Mouse (Mus musculus): ENCODE measurements around the gene Eid2b. TPM values are rescaled to one million over a fixed set of nuclear protein-coding genes. Genes with fewer than 3 reads are reported as not detected.

Eid2b gene
- polyA plus RNA-seq, 1 experiment from 2014 or later = 10.9 TPM

DNA sequence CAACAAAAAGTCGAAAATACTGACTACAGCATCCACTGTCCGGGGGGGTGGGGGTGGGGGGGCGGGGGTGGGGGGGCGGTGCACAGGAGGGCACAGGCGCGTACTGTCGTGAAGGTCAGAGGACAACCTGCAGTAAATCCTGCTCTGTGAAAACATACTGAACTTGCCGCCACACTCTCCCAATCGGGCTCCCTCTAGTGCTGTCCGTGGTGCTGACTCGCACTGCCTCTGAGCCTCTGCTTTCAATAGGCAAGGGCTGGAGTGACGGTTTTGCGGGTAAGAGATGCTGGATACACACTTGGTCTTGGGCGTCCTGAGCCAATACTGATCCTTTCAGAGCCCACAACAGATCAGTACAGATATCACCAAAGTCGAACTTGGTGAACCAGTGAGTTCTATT is 13.8 kb upstream of the Eid2b start:
- WGBS = 5% methylated on average over 15 of the region's 15 CpGs
- H3K9ac ChIP-seq = no peak overlapping the region
- ATAC-seq (ENCODE audit: insufficient read depth) (no peak), DNase-seq (peak; percentile 94)
- peaks cover 4% of the 10 kb centered on the region; the same call in 1 of the 2 replicates for H3K4me1 ChIP-seq (ENCODE audit: insufficient read depth)
- H3K36me3 ChIP-seq (ENCODE audit: insufficient read depth) = no peaks in the 10 kb centered on the region
- no peak overlapping the region for H3K27ac ChIP-seq (ENCODE audit: low read depth)
- no peaks in the 10 kb centered on the region for H3K27me3 ChIP-seq (ENCODE audit: insufficient read depth, low read length)
- no peak overlapping the region for H3K4me2 ChIP-seq
- H3K9me3 ChIP-seq (ENCODE audit: low read depth, low read length) = no peaks in the 10 kb centered on the region
- TF ChIP-seq CTCF (IDR thresholded peaks at IDR 0.05; ENCODE audit: low read depth) = no peak
- H3K4me3 ChIP-seq (ENCODE audit: low read depth, low read length) = no peak overlapping the region

DNA sequence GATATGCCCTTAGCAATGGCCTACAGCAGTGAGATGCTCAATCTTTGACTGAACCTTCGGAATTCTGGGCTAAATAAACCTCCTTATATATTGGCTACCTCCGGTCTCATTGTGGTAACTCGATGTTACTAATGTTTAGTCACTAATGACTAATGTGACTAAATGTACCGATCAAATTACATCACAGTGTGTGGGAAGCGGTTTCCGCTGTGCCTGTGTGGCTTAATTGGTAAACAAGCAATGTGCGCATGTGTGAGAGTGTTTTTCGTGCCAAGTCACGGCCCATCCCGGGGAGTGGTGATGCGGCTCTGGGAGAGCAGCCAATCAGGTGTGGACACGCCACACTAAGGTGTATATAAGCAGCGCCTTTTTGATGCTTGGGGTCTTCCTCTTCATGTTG is 12.1 kb upstream of the Eid2b start:
- Histone ChIP-seq H3K27me3 (ENCODE audit: insufficient read depth, low read length) (no peaks in the 10 kb centered on the region), H3K9me3 (ENCODE audit: low read depth, low read length) (no peaks in the 10 kb centered on the region), H3K4me3 (ENCODE audit: low read depth, low read length) (no peak overlapping the region), H3K27ac (ENCODE audit: low read depth) (no peak overlapping the region), H3K4me2 (no peak overlapping the region), H3K4me1 (ENCODE audit: insufficient read depth) (peaks cover 5% of the 10 kb centered on the region; the same call in 1 of the 2 replicates), H3K9ac (no peak overlapping the region), H3K36me3 (ENCODE audit: insufficient read depth) (no peaks in the 10 kb centered on the region)
- no peak for TF ChIP-seq CTCF (IDR thresholded peaks at IDR 0.05; ENCODE audit: low read depth)
- no peak for DNase-seq
- 86% methylated on average over 13 of the region's 13 CpGs for WGBS
- ATAC-seq (ENCODE audit: insufficient read depth) = no peak

DNA sequence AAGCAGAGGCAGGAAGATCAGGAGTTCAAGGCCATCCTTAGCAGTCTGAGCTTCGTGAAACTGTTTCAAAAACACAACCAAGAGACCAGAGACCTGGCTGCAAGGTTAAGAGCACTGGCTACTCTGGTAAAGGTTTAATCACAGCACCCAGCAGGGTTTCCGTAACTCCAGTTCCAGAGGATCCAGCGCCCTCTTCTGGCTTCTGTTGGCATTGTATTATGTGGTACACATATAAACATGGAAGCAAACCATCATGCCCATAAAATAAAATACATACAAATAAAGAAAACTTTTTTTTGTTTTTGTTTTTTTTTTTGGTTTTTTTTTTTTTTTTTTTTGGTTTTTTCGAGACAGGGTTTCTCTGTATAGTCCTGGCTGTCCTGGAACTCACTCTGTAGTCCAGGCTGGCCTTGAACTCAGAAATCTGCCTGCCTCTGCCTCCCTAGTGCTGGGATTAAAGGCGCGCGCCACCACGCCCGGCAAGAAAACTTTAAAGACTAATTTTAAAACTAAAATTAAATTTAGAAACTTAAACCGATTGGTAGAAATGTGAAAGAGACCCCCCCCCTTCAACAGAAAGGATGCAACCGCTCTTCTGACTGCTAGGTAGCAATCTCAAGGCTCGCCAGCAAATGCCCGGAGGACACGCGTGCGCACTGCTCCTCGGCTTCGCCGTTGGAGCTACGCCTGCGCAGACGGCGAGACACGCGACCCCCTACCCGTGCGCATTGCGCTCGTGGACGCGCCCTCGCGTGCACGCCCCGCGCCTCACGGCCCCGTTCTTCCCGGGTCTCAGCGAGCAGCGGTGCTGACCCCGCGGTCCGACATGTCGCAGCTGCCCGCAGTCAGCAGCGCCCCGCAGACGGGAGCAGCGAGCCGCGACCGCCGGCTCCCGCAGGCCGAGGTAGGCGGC is 10.2 kb upstream of the Eid2b start, which contains the start of gene Eid2:
Eid2 (plus strand) TSS at position 753 of the 913 bp plus-strand sequence.
- ATAC-seq (ENCODE audit: insufficient read depth) = peak; percentile 91
- H3K4me1 ChIP-seq (ENCODE audit: insufficient read depth) = peaks cover 5% of the 10 kb centered on the region; the same call in 1 of the 2 replicates

DNA sequence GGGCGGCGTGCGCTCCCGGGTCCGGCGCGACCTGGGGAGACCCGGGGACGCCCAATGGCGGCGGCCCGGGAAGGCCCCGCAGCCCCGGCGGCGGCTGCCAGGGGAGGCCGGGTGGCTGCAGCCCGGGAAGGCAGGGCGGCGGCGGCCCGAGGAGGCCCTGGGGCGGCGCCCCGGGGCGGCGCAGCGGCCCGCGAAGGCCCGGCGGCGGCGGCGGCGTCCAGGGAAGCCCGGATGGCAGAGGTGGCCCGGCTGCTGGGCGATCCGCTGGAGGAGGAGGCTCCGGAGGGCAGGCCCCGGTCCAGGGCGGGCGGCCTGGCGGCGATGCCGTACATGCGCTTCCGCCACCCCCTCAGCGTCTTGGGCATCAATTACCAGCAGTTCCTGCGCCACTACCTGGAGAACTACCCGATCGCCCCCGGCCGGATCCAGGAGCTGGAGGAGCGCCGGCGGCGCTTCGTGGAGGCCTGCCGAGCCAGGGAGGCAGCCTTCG is 9.5 kb upstream of the Eid2b start:
- ATAC-seq (ENCODE audit: insufficient read depth) (peak; percentile 75), DNase-seq (peak; percentile 64)
- peak overlapping the region; percentile 83 for H3K4me3 ChIP-seq (ENCODE audit: low read depth, low read length)
- H3K9ac ChIP-seq = peak overlapping the region; percentile 96
- H3K27me3 ChIP-seq (ENCODE audit: insufficient read depth, low read length) = no peaks in the 10 kb centered on the region
- H3K27ac ChIP-seq (ENCODE audit: low read depth) = peak overlapping the region; percentile 84
- H3K4me1 ChIP-seq (ENCODE audit: insufficient read depth) = peaks cover 5% of the 10 kb centered on the region; the same call in 1 of the 2 replicates
- H3K9me3 ChIP-seq (ENCODE audit: low read depth, low read length) = no peaks in the 10 kb centered on the region
- peaks cover 11% of the 10 kb centered on the region; the same call in 1 of the 2 replicates for H3K36me3 ChIP-seq (ENCODE audit: insufficient read depth)
- H3K4me2 ChIP-seq = peak overlapping the region; percentile 89
- 1% methylated on average over 43 of the region's 62 CpGs for WGBS
- TF ChIP-seq CTCF (IDR thresholded peaks at IDR 0.05; ENCODE audit: low read depth) = no peak

More for the DNA sequence above, 10.2 kb upstream of the Eid2b start, which contains the start of gene Eid2:
- TF ChIP-seq CTCF (IDR thresholded peaks at IDR 0.05; ENCODE audit: low read depth) = 0 out of 2 replicates have a peak, but pooled peaks have one; percentile 8
- Histone ChIP-seq H3K4me2 (peak within 1 kb of the TSS; percentile 89), H3K27me3 (ENCODE audit: insufficient read depth, low read length) (no peaks in the 10 kb centered on the region), H3K9me3 (ENCODE audit: low read depth, low read length) (no peaks in the 10 kb centered on the region), H3K4me3 (ENCODE audit: low read depth, low read length) (peak within 1 kb of the TSS; percentile 83), H3K9ac (peak within 1 kb of the TSS; percentile 96), H3K27ac (ENCODE audit: low read depth) (peak within 1 kb of the TSS; percentile 84), H3K36me3 (ENCODE audit: insufficient read depth) (0 out of 2 replicates have a peak, but pooled peaks cover 8% of the 10 kb centered on the region)
- 6% methylated on average over 57 of the region's 57 CpGs for WGBS
- DNase-seq = peak; percentile 95

DNA sequence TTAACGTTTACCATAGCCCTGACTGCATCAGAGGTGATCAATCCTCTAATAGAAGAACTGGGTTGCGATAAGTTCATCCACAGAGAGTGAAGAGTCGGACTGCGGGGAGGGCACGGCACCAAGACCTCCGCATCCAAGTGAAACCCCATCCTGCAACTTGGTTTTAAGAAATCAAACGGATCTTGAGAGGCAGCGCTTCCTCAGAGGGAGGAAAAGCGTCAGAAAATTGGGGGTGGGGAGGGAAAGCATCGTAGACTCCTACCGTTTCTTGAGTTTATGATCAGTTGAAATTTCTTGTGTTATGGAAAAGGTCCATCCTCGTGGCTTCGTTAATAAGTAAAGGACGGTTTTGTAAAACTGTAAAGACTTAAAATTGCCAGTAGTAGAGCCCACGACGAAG is 9.0 kb upstream of the Eid2b start:
- Histone ChIP-seq H3K4me1 (ENCODE audit: insufficient read depth) (peaks cover 5% of the 10 kb centered on the region; the same call in 1 of the 2 replicates), H3K4me2 (peak overlapping the region; percentile 89), H3K9me3 (ENCODE audit: low read depth, low read length) (no peaks in the 10 kb centered on the region), H3K9ac (peak overlapping the region; percentile 96), H3K27me3 (ENCODE audit: insufficient read depth, low read length) (no peaks in the 10 kb centered on the region), H3K36me3 (ENCODE audit: insufficient read depth) (peaks cover 11% of the 10 kb centered on the region; the same call in 1 of the 2 replicates), H3K27ac (ENCODE audit: low read depth) (peak overlapping the region; percentile 84), H3K4me3 (ENCODE audit: low read depth, low read length) (peak overlapping the region; percentile 83)
- ATAC-seq (ENCODE audit: insufficient read depth) = no peak
- 25% methylated on average over 16 of the region's 16 CpGs for WGBS
- DNase-seq = no peak
- no peak for TF ChIP-seq CTCF (IDR thresholded peaks at IDR 0.05; ENCODE audit: low read depth)

DNA sequence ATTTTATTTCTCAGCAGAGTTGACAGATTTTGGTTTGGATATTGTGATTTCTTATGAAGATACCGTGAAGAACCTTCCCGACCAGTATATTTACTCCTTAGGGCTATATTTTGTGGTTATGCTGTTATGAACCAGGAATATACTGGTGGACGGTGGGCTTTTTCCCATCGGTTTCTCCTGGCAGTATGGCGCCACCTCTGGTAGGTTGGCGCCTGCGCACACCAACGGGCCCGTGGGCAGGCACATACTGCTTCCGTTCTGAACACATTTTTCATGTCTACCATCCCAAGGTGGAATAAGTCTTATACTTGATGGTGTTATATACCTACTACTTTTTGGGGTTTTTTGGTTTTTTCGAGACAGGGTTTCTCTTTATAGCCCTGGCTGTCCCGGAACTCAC is 8.2 kb upstream of the Eid2b start:
- ATAC-seq (ENCODE audit: insufficient read depth) (no peak), DNase-seq (no peak)
- H3K9ac ChIP-seq = no peak overlapping the region
- no peak overlapping the region for H3K27ac ChIP-seq (ENCODE audit: low read depth)
- TF ChIP-seq CTCF (IDR thresholded peaks at IDR 0.05; ENCODE audit: low read depth) = peak; percentile 43
- H3K4me2 ChIP-seq = peak overlapping the region; percentile 89; the same call in 1 of the 2 replicates
- no peaks in the 10 kb centered on the region for H3K27me3 ChIP-seq (ENCODE audit: insufficient read depth, low read length)
- H3K9me3 ChIP-seq (ENCODE audit: low read depth, low read length) = no peaks in the 10 kb centered on the region
- WGBS = 90% methylated on average over 12 of the region's 12 CpGs
- H3K4me1 ChIP-seq (ENCODE audit: insufficient read depth) = peaks cover 5% of the 10 kb centered on the region; the same call in 1 of the 2 replicates
- H3K36me3 ChIP-seq (ENCODE audit: insufficient read depth) = peaks cover 11% of the 10 kb centered on the region; the same call in 1 of the 2 replicates
- peak overlapping the region; percentile 83; the same call in 1 of the 2 replicates for H3K4me3 ChIP-seq (ENCODE audit: low read depth, low read length)

DNA sequence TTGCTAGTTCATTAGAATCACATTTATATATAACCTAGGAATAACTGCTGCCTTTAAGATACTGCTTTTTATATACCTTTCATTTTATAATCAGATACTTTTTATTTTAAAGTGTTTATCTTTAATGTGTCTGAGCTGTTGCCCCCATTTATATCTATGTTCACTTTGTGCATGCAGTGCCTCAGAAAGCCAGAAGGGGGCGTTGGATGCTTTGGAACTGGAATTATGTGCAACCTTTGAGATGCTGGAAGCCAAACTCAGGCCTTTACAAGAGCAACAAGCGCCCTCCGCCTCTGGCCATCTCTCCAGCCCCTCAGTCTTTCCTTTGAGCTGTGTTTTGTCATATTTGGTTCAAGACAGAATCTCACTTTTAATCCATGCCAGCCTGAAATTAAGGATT is 5.8 kb upstream of the Eid2b start:
- DNase-seq (no peak), ATAC-seq (ENCODE audit: insufficient read depth) (no peak)
- no peak overlapping the region for H3K9ac ChIP-seq
- peaks cover 11% of the 10 kb centered on the region; the same call in 1 of the 2 replicates for H3K36me3 ChIP-seq (ENCODE audit: insufficient read depth)
- WGBS = 65% methylated on average over 3 of the region's 3 CpGs
- H3K4me1 ChIP-seq (ENCODE audit: insufficient read depth) = peaks cover 5% of the 10 kb centered on the region; the same call in 1 of the 2 replicates
- no peak overlapping the region for H3K27ac ChIP-seq (ENCODE audit: low read depth)
- no peak overlapping the region for H3K4me2 ChIP-seq
- H3K27me3 ChIP-seq (ENCODE audit: insufficient read depth, low read length) = no peaks in the 10 kb centered on the region
- no peaks in the 10 kb centered on the region for H3K9me3 ChIP-seq (ENCODE audit: low read depth, low read length)
- H3K4me3 ChIP-seq (ENCODE audit: low read depth, low read length) = no peak overlapping the region
- TF ChIP-seq CTCF (IDR thresholded peaks at IDR 0.05; ENCODE audit: low read depth) = peak; percentile 32

All from lung, embryonic 14.5 days (tissue).